Mouse (Mus musculus): Measurements from ENCODE around the gene Tenm2. TPM values are rescaled to one million over a fixed set of nuclear protein-coding genes. Genes with fewer than 3 reads are reported as not detected.

The Tenm2 gene
- total and polyA plus RNA-seq, 3 experiments = 0.08 to 0.14 (median 0.12) TPM

DNA sequence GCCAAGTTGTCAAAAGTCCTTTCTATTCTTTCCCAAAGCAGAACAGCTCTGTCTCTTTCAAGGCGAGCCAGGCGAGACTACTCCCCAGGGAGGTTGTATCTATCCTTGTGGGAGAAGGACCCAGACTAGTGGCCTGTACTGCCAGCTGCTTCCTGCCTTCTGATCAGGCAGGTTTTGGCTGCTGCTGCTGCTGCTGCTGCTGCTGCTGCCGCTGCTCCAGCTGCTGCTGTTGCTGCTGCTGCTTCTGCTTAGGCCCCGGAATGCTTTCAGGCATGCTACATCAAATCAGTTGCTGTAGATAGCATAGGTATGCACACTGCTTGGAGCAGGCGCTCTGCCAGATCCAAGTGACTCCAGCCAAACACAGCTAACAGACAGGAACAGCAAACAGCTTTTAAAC is 1015.1 kb downstream of the Tenm2 start:
- Histone ChIP-seq H3K36me3 (ENCODE audit: control insufficient read depth, insufficient read depth, low read length) (no peaks in the 10 kb centered on the region), H3K27ac (no peak overlapping the region), H3K79me2 (replicated peaks; ENCODE audit: control insufficient read depth, insufficient read depth, low read length) (no peaks in the 10 kb centered on the region), H3K4me3 (no peak overlapping the region), H3K4me1 (ENCODE audit: control insufficient read depth, insufficient read depth, low read length) (no peaks in the 10 kb centered on the region), H3K9ac (ENCODE audit: low read depth, low read length) (no peak overlapping the region), H3K27me3 (ENCODE audit: control insufficient read depth, insufficient read depth, low read length) (no peaks in the 10 kb centered on the region)
- no peak for DNase-seq
- TF ChIP-seq CTCF (IDR thresholded peaks at IDR 0.05) = no peak
- no peak for TF ChIP-seq POLR2A (IDR thresholded peaks at IDR 0.05; ENCODE audit: insufficient read depth, low read depth, low read length)
- 19% methylated on average over 5 of the region's 5 CpGs for WGBS
- intact Hi-C loops (cut with DNase I) = loop anchor here (1.0 to 10.0 kb wide), 4 partner anchors 164 to 967 kb away; no protein-coding TSS in a partner anchor

GRCm38 (mm10) chr11:36219586-36219985 is 1016.2 kb downstream of the Tenm2 start:
- H3K4me1 ChIP-seq (ENCODE audit: control insufficient read depth, insufficient read depth, low read length) = no peaks in the 10 kb centered on the region
- no peak for TF ChIP-seq POLR2A (IDR thresholded peaks at IDR 0.05; ENCODE audit: insufficient read depth, low read depth, low read length)
- no peak for TF ChIP-seq EP300 (IDR thresholded peaks at IDR 0.05; ENCODE audit: insufficient read depth, low read depth, low read length)
- TF ChIP-seq CTCF (IDR thresholded peaks at IDR 0.05) = no peak
- no peaks in the 10 kb centered on the region for H3K79me2 ChIP-seq (replicated peaks; ENCODE audit: control insufficient read depth, insufficient read depth, low read length)
- H3K9ac ChIP-seq (ENCODE audit: low read depth, low read length) = no peak overlapping the region
- WGBS = 90% methylated on average over 4 of the region's 4 CpGs
- no peaks in the 10 kb centered on the region for H3K27me3 ChIP-seq (ENCODE audit: control insufficient read depth, insufficient read depth, low read length)
- DNase-seq = no peak
- no peaks in the 10 kb centered on the region for H3K36me3 ChIP-seq (ENCODE audit: control insufficient read depth, insufficient read depth, low read length)
- intact Hi-C loops (cut with DNase I) = no loop called here
- H3K27ac ChIP-seq = no peak overlapping the region
- no peak overlapping the region for H3K4me3 ChIP-seq

DNA sequence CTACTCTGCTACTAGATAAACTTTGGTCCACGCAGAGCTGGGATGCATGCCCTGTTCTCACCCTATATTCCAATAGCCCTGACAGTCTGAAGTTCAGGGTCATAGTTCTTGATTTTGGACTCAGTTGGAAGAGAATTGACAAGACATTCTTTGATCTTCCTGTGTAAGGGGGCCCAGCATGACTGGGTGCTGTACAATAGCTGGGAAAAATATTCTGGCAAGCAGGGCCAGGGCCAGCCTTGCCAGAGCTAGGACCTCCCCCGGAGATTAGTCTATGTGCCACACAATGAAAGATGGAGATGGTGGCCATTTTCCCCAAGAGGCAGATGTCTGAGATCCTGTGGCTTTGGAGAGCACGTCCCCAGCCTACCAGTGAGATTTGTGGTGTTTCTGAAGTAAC is 1021.2 kb downstream of the Tenm2 start:
- intact Hi-C loops (cut with DNase I) = no loop called here
- H3K36me3 ChIP-seq (ENCODE audit: control insufficient read depth, insufficient read depth, low read length) = no peaks in the 10 kb centered on the region
- no peak for DNase-seq
- no peaks in the 10 kb centered on the region for H3K4me1 ChIP-seq (ENCODE audit: control insufficient read depth, insufficient read depth, low read length)
- H3K9ac ChIP-seq (ENCODE audit: low read depth, low read length) = no peak overlapping the region
- no peaks in the 10 kb centered on the region for H3K27me3 ChIP-seq (ENCODE audit: control insufficient read depth, insufficient read depth, low read length)
- no peak overlapping the region for H3K4me3 ChIP-seq
- WGBS = 74% methylated on average over 3 of the region's 3 CpGs
- H3K79me2 ChIP-seq (replicated peaks; ENCODE audit: control insufficient read depth, insufficient read depth, low read length) = no peaks in the 10 kb centered on the region
- TF ChIP-seq CTCF (IDR thresholded peaks at IDR 0.05) (no peak), EP300 (IDR thresholded peaks at IDR 0.05; ENCODE audit: insufficient read depth, low read depth, low read length) (no peak), POLR2A (IDR thresholded peaks at IDR 0.05; ENCODE audit: insufficient read depth, low read depth, low read length) (no peak)
- H3K27ac ChIP-seq = no peak overlapping the region

DNA sequence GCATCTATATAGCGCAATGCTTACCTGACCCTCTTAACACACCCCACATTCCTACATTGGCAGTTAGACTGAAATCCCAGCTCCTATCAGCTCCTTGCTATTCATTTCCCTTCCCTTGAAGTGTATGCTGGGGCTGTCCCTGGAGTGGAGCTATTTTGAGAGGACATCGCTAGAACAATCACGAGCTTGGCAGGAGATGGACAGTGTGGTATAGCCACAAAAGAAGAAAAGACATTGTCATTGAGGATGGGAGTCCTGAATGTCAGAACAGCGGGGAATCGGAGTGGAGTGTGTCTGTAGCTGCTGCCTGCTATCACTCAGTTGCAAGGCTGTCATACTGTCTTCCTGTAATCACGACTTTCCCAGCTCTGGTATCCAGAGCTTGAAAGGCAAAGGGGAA is 1031.4 kb downstream of the Tenm2 start:
- Histone ChIP-seq H3K9ac (ENCODE audit: low read depth, low read length) (no peak overlapping the region), H3K4me1 (ENCODE audit: control insufficient read depth, insufficient read depth, low read length) (no peaks in the 10 kb centered on the region), H3K36me3 (ENCODE audit: control insufficient read depth, insufficient read depth, low read length) (no peaks in the 10 kb centered on the region), H3K4me3 (no peak overlapping the region), H3K27ac (no peak overlapping the region), H3K79me2 (replicated peaks; ENCODE audit: control insufficient read depth, insufficient read depth, low read length) (no peaks in the 10 kb centered on the region), H3K27me3 (ENCODE audit: control insufficient read depth, insufficient read depth, low read length) (no peaks in the 10 kb centered on the region)
- intact Hi-C loops (cut with DNase I) = no loop called here
- no peak for TF ChIP-seq POLR2A (IDR thresholded peaks at IDR 0.05; ENCODE audit: insufficient read depth, low read depth, low read length)
- TF ChIP-seq EP300 (IDR thresholded peaks at IDR 0.05; ENCODE audit: insufficient read depth, low read depth, low read length) = no peak
- TF ChIP-seq CTCF (IDR thresholded peaks at IDR 0.05) = no peak
- no peak for DNase-seq
- 30% methylated on average over 6 of the region's 6 CpGs for WGBS

DNA sequence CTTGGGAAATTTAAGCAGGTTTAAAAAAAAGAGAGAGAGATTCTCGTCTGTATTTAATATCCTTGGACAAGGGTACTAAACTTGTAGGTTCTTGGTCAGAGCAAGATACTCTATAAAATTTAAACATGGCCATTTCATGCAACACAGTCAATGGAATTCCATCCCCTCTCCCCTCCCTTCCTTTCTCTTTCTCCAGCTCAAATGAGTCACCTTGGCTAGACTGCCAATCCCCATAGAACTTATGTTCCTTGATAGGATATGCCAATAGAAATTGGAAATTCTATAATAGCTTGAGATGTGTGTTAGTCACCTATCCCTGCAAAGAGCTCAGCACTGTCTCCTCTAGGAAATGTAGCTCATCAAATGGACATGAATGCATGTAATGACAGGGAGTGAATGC is 1031.9 kb downstream of the Tenm2 start:
- no peaks in the 10 kb centered on the region for H3K4me1 ChIP-seq (ENCODE audit: control insufficient read depth, insufficient read depth, low read length)
- H3K36me3 ChIP-seq (ENCODE audit: control insufficient read depth, insufficient read depth, low read length) = no peaks in the 10 kb centered on the region
- 86% methylated on average over 1 of the region's 1 CpGs for WGBS
- no peak overlapping the region for H3K27ac ChIP-seq
- H3K9ac ChIP-seq (ENCODE audit: low read depth, low read length) = no peak overlapping the region
- no peak overlapping the region for H3K4me3 ChIP-seq
- intact Hi-C loops (cut with DNase I) = no loop called here
- H3K79me2 ChIP-seq (replicated peaks; ENCODE audit: control insufficient read depth, insufficient read depth, low read length) = no peaks in the 10 kb centered on the region
- no peaks in the 10 kb centered on the region for H3K27me3 ChIP-seq (ENCODE audit: control insufficient read depth, insufficient read depth, low read length)
- no peak for DNase-seq
- TF ChIP-seq CTCF (IDR thresholded peaks at IDR 0.05) = no peak

- no peak for TF ChIP-seq EP300 (IDR thresholded peaks at IDR 0.05; ENCODE audit: insufficient read depth, low read depth, low read length)
- Histone ChIP-seq H3K27me3 (ENCODE audit: control insufficient read depth, insufficient read depth, low read length) (no peaks in the 10 kb centered on the region), H3K4me3 (no peak overlapping the region), H3K36me3 (ENCODE audit: control insufficient read depth, insufficient read depth, low read length) (no peaks in the 10 kb centered on the region), H3K27ac (no peak overlapping the region), H3K9ac (ENCODE audit: low read depth, low read length) (no peak overlapping the region), H3K79me2 (replicated peaks; ENCODE audit: control insufficient read depth, insufficient read depth, low read length) (no peaks in the 10 kb centered on the region), H3K4me1 (ENCODE audit: control insufficient read depth, insufficient read depth, low read length) (no peaks in the 10 kb centered on the region)
- no peak for DNase-seq
- WGBS = 42% methylated on average over 2 of the region's 2 CpGs
- intact Hi-C loops (cut with DNase I) = no loop called here
Observed at GRCm38 (mm10) chr11:36194348-36194747, 1041.4 kb downstream of the Tenm2 start.

DNA sequence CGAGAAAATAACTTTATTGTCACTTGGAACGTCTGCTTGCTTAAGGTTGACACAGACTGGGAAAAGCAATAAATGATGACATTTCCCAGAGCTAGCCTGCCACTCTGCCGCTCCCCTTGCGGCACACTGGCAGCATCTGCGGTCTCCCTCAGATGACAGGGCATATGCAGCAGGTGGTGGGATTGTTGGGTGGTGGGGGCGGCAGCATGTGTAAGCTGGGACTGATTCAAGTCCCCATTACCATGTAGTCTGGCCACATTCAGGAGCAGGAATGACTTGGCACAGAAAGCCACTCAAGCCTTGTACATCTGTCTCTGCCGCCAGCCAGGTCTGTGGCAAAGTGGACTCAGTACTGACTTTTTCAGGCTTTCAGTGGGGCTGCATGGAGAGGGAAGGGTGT is 1059.7 kb downstream of the Tenm2 start:
- TF ChIP-seq EP300 (IDR thresholded peaks at IDR 0.05; ENCODE audit: insufficient read depth, low read depth, low read length) (no peak), POLR2A (IDR thresholded peaks at IDR 0.05; ENCODE audit: insufficient read depth, low read depth, low read length) (no peak), CTCF (IDR thresholded peaks at IDR 0.05) (no peak)
- no peaks in the 10 kb centered on the region for H3K27me3 ChIP-seq (ENCODE audit: control insufficient read depth, insufficient read depth, low read length)
- no peaks in the 10 kb centered on the region for H3K4me1 ChIP-seq (ENCODE audit: control insufficient read depth, insufficient read depth, low read length)
- no peak overlapping the region for H3K4me3 ChIP-seq
- 81% methylated on average over 7 of the region's 7 CpGs for WGBS
- no peaks in the 10 kb centered on the region for H3K36me3 ChIP-seq (ENCODE audit: control insufficient read depth, insufficient read depth, low read length)
- DNase-seq = no peak
- no peak overlapping the region for H3K27ac ChIP-seq
- intact Hi-C loops (cut with DNase I) = no loop called here
- H3K79me2 ChIP-seq (replicated peaks; ENCODE audit: control insufficient read depth, insufficient read depth, low read length) = no peaks in the 10 kb centered on the region
- H3K9ac ChIP-seq (ENCODE audit: low read depth, low read length) = no peak overlapping the region
